ENCODE assay signal across 15 mouse cellular contexts in genomic region chr11:6302793-6303192, GRCm38 (mm10).
"Had no signal": no experiment of that assay in that cellular context is flagged by ENCODE, and none has a peak within 500 bp of the region (broad histone marks: within the 10 kb centered on the region; RNA-seq: fewer than 3 reads in every experiment).

No protein-coding gene starts in this region.

- H3K4me2 ChIP-seq: limb, embryonic 15.5 days; liver, embryonic 13.5 days; lung, embryonic 15.5 days; midbrain, embryonic 11.5 days; midbrain, embryonic 15.5 days; neural tube, embryonic 13.5 days had no signal

- H3K9ac ChIP-seq: limb, embryonic 15.5 days; liver, embryonic 13.5 days; liver, postnatal 0 days; lung, embryonic 15.5 days; midbrain, embryonic 15.5 days; neural tube, embryonic 13.5 days had no signal

- H3K4me3 ChIP-seq: left cerebral cortex, adult 2 months; limb, embryonic 15.5 days; liver, embryonic 13.5 days; lung, embryonic 15.5 days; megakaryocyte, embryonic 14.5 days; midbrain, embryonic 15.5 days; neural tube, embryonic 13.5 days had no signal

- H3K9me3 ChIP-seq: limb, embryonic 15.5 days; liver, embryonic 13.5 days; lung, embryonic 15.5 days; megakaryocyte, embryonic 14.5 days; midbrain, embryonic 15.5 days; neural tube, embryonic 13.5 days had no signal

- DNase-seq: liver, embryonic 13.5 days; liver, postnatal 0 days; lung, postnatal 14 days; retina, postnatal 1 day; right cerebral cortex, postnatal 14 days; thymus, postnatal 36 days had no signal

- H3K27me3 ChIP-seq: limb, embryonic 15.5 days; liver, embryonic 13.5 days; lung, embryonic 15.5 days; megakaryocyte, embryonic 14.5 days; midbrain, embryonic 15.5 days; neural tube, embryonic 13.5 days had no signal

- H3K4me1 ChIP-seq: limb, embryonic 15.5 days; lung, embryonic 15.5 days; midbrain, embryonic 15.5 days; neural tube, embryonic 13.5 days had no signal

- H3K27ac ChIP-seq: hindbrain, postnatal 0 days; left cerebral cortex, adult 2 months; limb, embryonic 15.5 days; liver, embryonic 13.5 days; lung, embryonic 15.5 days; macrophage; midbrain, embryonic 15.5 days; neural tube, embryonic 13.5 days had no signal

- ATAC-seq: hindbrain, postnatal 0 days; liver, postnatal 0 days; midbrain, embryonic 15.5 days had no signal
